Mouse (Mus musculus): ENCODE data around the gene Nusap1.

DNA sequence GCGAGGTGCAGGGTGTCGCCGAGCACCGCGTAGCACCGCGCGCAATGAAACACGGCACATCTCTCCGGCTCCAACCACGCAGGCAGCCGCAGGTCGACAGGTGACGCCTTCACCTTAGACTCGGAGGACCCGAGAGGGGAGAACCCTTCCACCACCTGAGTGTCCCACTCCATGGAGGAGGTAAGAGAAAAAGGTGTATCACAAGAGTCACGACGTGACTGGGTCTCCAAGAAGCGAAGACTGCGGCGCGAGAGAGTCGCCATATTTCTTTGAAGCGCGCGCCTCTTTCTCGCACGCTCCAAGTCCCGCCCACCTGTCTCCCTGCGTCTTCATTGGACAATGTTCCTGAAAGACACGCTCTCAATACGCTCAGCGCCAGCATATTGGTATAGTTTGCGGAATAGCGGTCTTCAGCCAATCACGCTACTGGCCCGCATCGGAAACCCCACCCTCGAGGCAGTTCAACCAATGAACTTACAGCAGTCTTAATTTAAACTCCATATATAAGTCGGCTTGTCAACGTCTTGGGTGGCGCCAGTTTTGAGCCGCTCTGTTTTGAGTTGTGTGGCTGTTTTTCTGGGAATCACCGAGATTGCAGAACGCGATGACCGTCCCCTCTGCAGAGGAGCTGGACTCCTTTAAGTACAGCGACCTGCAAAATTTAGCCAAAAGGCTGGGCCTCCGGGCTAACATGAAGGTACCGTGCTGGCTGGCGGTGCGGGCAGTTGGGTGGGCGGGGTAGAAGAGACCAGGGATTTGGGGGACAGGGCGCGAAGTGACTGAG, at the start of gene Nusap1, which contains the start of gene Oip5:
- TF ChIP-seq MAZ (IDR thresholded peaks at IDR 0.05; ENCODE audit: low read depth, low read length), result no peak
- peak; percentile 65 for TF ChIP-seq NRF1 (IDR thresholded peaks at IDR 0.05; ENCODE audit: low read depth, low read length)
- TF ChIP-seq CTCF (conservative IDR thresholded peaks at IDR 0.05 in 1 of 2, IDR thresholded peaks at IDR 0.05 in 1 of 2; ENCODE audit: low read depth in 2 of 2, low read length in 2 of 2), result no peak
- TF ChIP-seq ZNF384 (IDR thresholded peaks at IDR 0.05; ENCODE audit: low read depth, low read length), result no peak
- peak; percentile 92 for TF ChIP-seq MXI1 (IDR thresholded peaks at IDR 0.05; ENCODE audit: low read depth, low read length)
- TF ChIP-seq ELF1 (IDR thresholded peaks at IDR 0.05; ENCODE audit: low read depth, low read length), result peak; percentile 80
- no peak for TF ChIP-seq ETS1 (conservative IDR thresholded peaks at IDR 0.05; ENCODE audit: low read depth, low read length)
- no peak for TF ChIP-seq EP300 (IDR thresholded peaks at IDR 0.05; ENCODE audit: low read length)
- TF ChIP-seq CHD2 (IDR thresholded peaks at IDR 0.05; ENCODE audit: low read length), result peak; percentile 92
- peak; percentile 94 for TF ChIP-seq POLR2A (IDR thresholded peaks at IDR 0.05; ENCODE audit: low read depth, low read length)
- TF ChIP-seq GABPA (IDR thresholded peaks at IDR 0.05; ENCODE audit: insufficient replicate concordance, low read depth, low read length), result no peak
